Mouse (Mus musculus): Measurements from ENCODE around the gene Tet2. TPM values are rescaled to one million over a fixed set of nuclear protein-coding genes. Genes with fewer than 3 reads are reported as not detected.

The Tet2 gene
- total and polyA plus RNA-seq, 2 experiments = 8.2 to 12.1 TPM

- Histone ChIP-seq H3K27ac (replicated peaks; ENCODE audit: insufficient read depth, low read depth, low read length) (no peak overlapping the region), H3K9ac (ENCODE audit: low read depth, low read length) (no peak overlapping the region), H3K4me3 (ENCODE audit: insufficient read depth, low read depth, low read length) (no peak overlapping the region), H3K79me2 (ENCODE audit: control insufficient read depth, insufficient read depth, low read length) (no peaks in the 10 kb centered on the region), H3K4me1 (ENCODE audit: control insufficient read depth, insufficient read depth, low read length) (no peaks in the 10 kb centered on the region), H3K36me3 (ENCODE audit: control insufficient read depth, insufficient read depth, low read length) (peaks cover 20% of the 10 kb centered on the region), H3K27me3 (ENCODE audit: control insufficient read depth, insufficient read depth, low read length) (no peaks in the 10 kb centered on the region)
- 90% methylated on average over 2 of the region's 2 CpGs for WGBS
- TF ChIP-seq POLR2A (IDR thresholded peaks at IDR 0.05; ENCODE audit: extremely low read depth, insufficient read depth, low read length) = no peak
- TF ChIP-seq CTCF (IDR thresholded peaks at IDR 0.05; ENCODE audit: low read depth, low read length) = no peak
- DNase-seq (ENCODE audit: extremely low read depth, low read depth, low spot score) = no peak
Observed at GRCm38 (mm10) chr3:133491370-133491769, 53.6 kb downstream of the Tet2 start.

- Histone ChIP-seq H3K79me2 (ENCODE audit: control insufficient read depth, insufficient read depth, low read length) (no peaks in the 10 kb centered on the region), H3K27ac (replicated peaks; ENCODE audit: insufficient read depth, low read depth, low read length) (no peak overlapping the region), H3K9ac (ENCODE audit: low read depth, low read length) (no peak overlapping the region), H3K4me3 (ENCODE audit: insufficient read depth, low read depth, low read length) (no peak overlapping the region), H3K36me3 (ENCODE audit: control insufficient read depth, insufficient read depth, low read length) (peaks cover 29% of the 10 kb centered on the region), H3K4me1 (ENCODE audit: control insufficient read depth, insufficient read depth, low read length) (no peaks in the 10 kb centered on the region), H3K27me3 (ENCODE audit: control insufficient read depth, insufficient read depth, low read length) (no peaks in the 10 kb centered on the region)
- TF ChIP-seq CTCF (IDR thresholded peaks at IDR 0.05; ENCODE audit: low read depth, low read length) (no peak), POLR2A (IDR thresholded peaks at IDR 0.05; ENCODE audit: extremely low read depth, insufficient read depth, low read length) (no peak)
- DNase-seq (ENCODE audit: extremely low read depth, low read depth, low spot score) = no peak
- 94% methylated on average over 13 of the region's 13 CpGs for WGBS
Observed at GRCm38 (mm10) chr3:133488022-133488725, 56.8 kb downstream of the Tet2 start.

- DNase-seq (ENCODE audit: extremely low read depth, low read depth, low spot score) = peak; percentile 43
- TF ChIP-seq POLR2A (IDR thresholded peaks at IDR 0.05; ENCODE audit: extremely low read depth, insufficient read depth, low read length) (no peak), CTCF (IDR thresholded peaks at IDR 0.05; ENCODE audit: low read depth, low read length) (no peak)
- 34% methylated on average over 1 of the region's 1 CpGs for WGBS
- H3K27ac ChIP-seq (replicated peaks; ENCODE audit: insufficient read depth, low read depth, low read length) = no peak overlapping the region
- H3K79me2 ChIP-seq (ENCODE audit: control insufficient read depth, insufficient read depth, low read length) = no peaks in the 10 kb centered on the region
- no peak overlapping the region for H3K4me3 ChIP-seq (ENCODE audit: insufficient read depth, low read depth, low read length)
- H3K4me1 ChIP-seq (ENCODE audit: control insufficient read depth, insufficient read depth, low read length) = no peaks in the 10 kb centered on the region
- H3K36me3 ChIP-seq (ENCODE audit: control insufficient read depth, insufficient read depth, low read length) = peaks cover 48% of the 10 kb centered on the region
- no peak overlapping the region for H3K9ac ChIP-seq (ENCODE audit: low read depth, low read length)
- H3K27me3 ChIP-seq (ENCODE audit: control insufficient read depth, insufficient read depth, low read length) = no peaks in the 10 kb centered on the region
Observed at GRCm38 (mm10) chr3:133482887-133483286, 62.1 kb downstream of the Tet2 start.

- no peaks in the 10 kb centered on the region for H3K27me3 ChIP-seq (ENCODE audit: control insufficient read depth, insufficient read depth, low read length)
- TF ChIP-seq CTCF (IDR thresholded peaks at IDR 0.05; ENCODE audit: low read depth, low read length) (no peak), POLR2A (IDR thresholded peaks at IDR 0.05; ENCODE audit: extremely low read depth, insufficient read depth, low read length) (no peak)
- H3K36me3 ChIP-seq (ENCODE audit: control insufficient read depth, insufficient read depth, low read length) = peaks cover 38% of the 10 kb centered on the region
- no peak overlapping the region for H3K9ac ChIP-seq (ENCODE audit: low read depth, low read length)
- no peak overlapping the region for H3K27ac ChIP-seq (replicated peaks; ENCODE audit: insufficient read depth, low read depth, low read length)
- 90% methylated on average over 3 of the region's 3 CpGs for WGBS
- H3K79me2 ChIP-seq (ENCODE audit: control insufficient read depth, insufficient read depth, low read length) = no peaks in the 10 kb centered on the region
- no peaks in the 10 kb centered on the region for H3K4me1 ChIP-seq (ENCODE audit: control insufficient read depth, insufficient read depth, low read length)
- DNase-seq (ENCODE audit: extremely low read depth, low read depth, low spot score) = no peak
- no peak overlapping the region for H3K4me3 ChIP-seq (ENCODE audit: insufficient read depth, low read depth, low read length)
Observed at GRCm38 (mm10) chr3:133478987-133479386, 66.0 kb downstream of the Tet2 start.

DNA sequence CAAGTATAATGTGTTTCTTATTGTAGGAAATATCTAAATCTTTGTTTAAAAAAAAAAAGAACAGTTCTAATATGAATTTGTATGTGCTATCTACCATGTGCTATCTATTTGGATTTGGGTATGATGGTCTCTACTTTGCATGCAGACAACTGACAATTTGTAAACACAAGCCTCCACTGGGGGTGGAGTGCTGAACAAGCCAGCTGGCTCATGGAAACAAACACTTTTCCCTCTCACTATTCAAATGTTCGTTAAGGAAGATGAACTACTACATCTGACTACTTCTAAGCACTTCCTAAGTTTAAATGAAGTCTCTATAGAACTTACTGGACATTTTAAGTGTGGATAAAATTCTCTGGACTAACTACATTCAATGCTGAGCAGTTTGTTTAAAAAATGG lies 71.2 kb downstream of the Tet2 start:
- DNase-seq (ENCODE audit: extremely low read depth, low read depth, low spot score) = no peak
- no peaks in the 10 kb centered on the region for H3K79me2 ChIP-seq (ENCODE audit: control insufficient read depth, insufficient read depth, low read length)
- WGBS = 75% methylated on average over 1 of the region's 1 CpGs
- no peak overlapping the region for H3K4me3 ChIP-seq (ENCODE audit: insufficient read depth, low read depth, low read length)
- no peak overlapping the region for H3K27ac ChIP-seq (replicated peaks; ENCODE audit: insufficient read depth, low read depth, low read length)
- TF ChIP-seq POLR2A (IDR thresholded peaks at IDR 0.05; ENCODE audit: extremely low read depth, insufficient read depth, low read length) (no peak), CTCF (IDR thresholded peaks at IDR 0.05; ENCODE audit: low read depth, low read length) (no peak)
- H3K36me3 ChIP-seq (ENCODE audit: control insufficient read depth, insufficient read depth, low read length) = peaks cover 48% of the 10 kb centered on the region
- H3K4me1 ChIP-seq (ENCODE audit: control insufficient read depth, insufficient read depth, low read length) = no peaks in the 10 kb centered on the region
- H3K27me3 ChIP-seq (ENCODE audit: control insufficient read depth, insufficient read depth, low read length) = no peaks in the 10 kb centered on the region
- no peak overlapping the region for H3K9ac ChIP-seq (ENCODE audit: low read depth, low read length)

GRCm38 (mm10) chr3:133471101-133471500 lies 73.8 kb downstream of the Tet2 start:
- Histone ChIP-seq H3K79me2 (ENCODE audit: control insufficient read depth, insufficient read depth, low read length) (no peaks in the 10 kb centered on the region), H3K4me3 (ENCODE audit: insufficient read depth, low read depth, low read length) (no peak overlapping the region), H3K27me3 (ENCODE audit: control insufficient read depth, insufficient read depth, low read length) (no peaks in the 10 kb centered on the region), H3K9ac (ENCODE audit: low read depth, low read length) (no peak overlapping the region), H3K4me1 (ENCODE audit: control insufficient read depth, insufficient read depth, low read length) (no peaks in the 10 kb centered on the region), H3K36me3 (ENCODE audit: control insufficient read depth, insufficient read depth, low read length) (peaks cover 54% of the 10 kb centered on the region), H3K27ac (replicated peaks; ENCODE audit: insufficient read depth, low read depth, low read length) (no peak overlapping the region)
- no peak for DNase-seq (ENCODE audit: extremely low read depth, low read depth, low spot score)
- TF ChIP-seq POLR2A (IDR thresholded peaks at IDR 0.05; ENCODE audit: extremely low read depth, insufficient read depth, low read length) (no peak), CTCF (IDR thresholded peaks at IDR 0.05; ENCODE audit: low read depth, low read length) (no peak)
- 95% methylated on average over 4 of the region's 4 CpGs for WGBS

Data from liver, adult 2 months (tissue).